Mouse (Mus musculus): ENCODE data around the gene Irx3. TPM values are rescaled to one million over a fixed set of nuclear protein-coding genes. Genes with fewer than 3 reads are reported as not detected.

The Irx3 gene
- polyA plus RNA-seq, 1 experiment, result not detected

GRCm38 (mm10) chr8:91821976-91822375 is 20.1 kb upstream of the Irx3 start:
- Histone ChIP-seq H3K27ac (ENCODE audit: insufficient read depth, low read depth, low read length) (no peak overlapping the region), H3K4me1 (ENCODE audit: control insufficient read depth, insufficient read depth, low read length) (no peaks in the 10 kb centered on the region), H3K4me3 (ENCODE audit: insufficient read depth, low read length) (no peak overlapping the region)
- TF ChIP-seq CTCF (IDR thresholded peaks at IDR 0.05; ENCODE audit: low read depth, low read length), result no peak
- no peak for TF ChIP-seq POLR2A (IDR thresholded peaks at IDR 0.05; ENCODE audit: borderline replicate concordance, low read depth, low read length)

GRCm38 (mm10) chr8:91819778-91820177 is 17.9 kb upstream of the Irx3 start:
- no peak for TF ChIP-seq CTCF (IDR thresholded peaks at IDR 0.05; ENCODE audit: low read depth, low read length)
- TF ChIP-seq POLR2A (IDR thresholded peaks at IDR 0.05; ENCODE audit: borderline replicate concordance, low read depth, low read length), result no peak
- no peak overlapping the region for H3K4me3 ChIP-seq (ENCODE audit: insufficient read depth, low read length)
- H3K27ac ChIP-seq (ENCODE audit: insufficient read depth, low read depth, low read length), result no peak overlapping the region
- H3K4me1 ChIP-seq (ENCODE audit: control insufficient read depth, insufficient read depth, low read length), result no peaks in the 10 kb centered on the region

GRCm38 (mm10) chr8:91818784-91819183 is 16.9 kb upstream of the Irx3 start:
- TF ChIP-seq CTCF (IDR thresholded peaks at IDR 0.05; ENCODE audit: low read depth, low read length) (no peak), POLR2A (IDR thresholded peaks at IDR 0.05; ENCODE audit: borderline replicate concordance, low read depth, low read length) (no peak)
- Histone ChIP-seq H3K4me3 (ENCODE audit: insufficient read depth, low read length) (no peak overlapping the region), H3K27ac (ENCODE audit: insufficient read depth, low read depth, low read length) (no peak overlapping the region), H3K4me1 (ENCODE audit: control insufficient read depth, insufficient read depth, low read length) (no peaks in the 10 kb centered on the region)

- H3K27ac ChIP-seq (ENCODE audit: insufficient read depth, low read depth, low read length), result no peak overlapping the region
- TF ChIP-seq POLR2A (IDR thresholded peaks at IDR 0.05; ENCODE audit: borderline replicate concordance, low read depth, low read length) (no peak), CTCF (IDR thresholded peaks at IDR 0.05; ENCODE audit: low read depth, low read length) (no peak)
Observed at GRCm38 (mm10) chr8:91814106-91814505, 12.2 kb upstream of the Irx3 start.

GRCm38 (mm10) chr8:91806720-91807241 is 4.9 kb upstream of the Irx3 start:
- TF ChIP-seq POLR2A (IDR thresholded peaks at IDR 0.05; ENCODE audit: borderline replicate concordance, low read depth, low read length), result no peak
- TF ChIP-seq CTCF (IDR thresholded peaks at IDR 0.05; ENCODE audit: low read depth, low read length), result no peak
- H3K4me1 ChIP-seq (ENCODE audit: control insufficient read depth, insufficient read depth, low read length), result no peaks in the 10 kb centered on the region
- no peak overlapping the region for H3K4me3 ChIP-seq (ENCODE audit: insufficient read depth, low read length)
- no peak overlapping the region for H3K27ac ChIP-seq (ENCODE audit: insufficient read depth, low read depth, low read length)

More at GRCm38 (mm10) chr8:91814106-91814505, 12.2 kb upstream of the Irx3 start:
- Histone ChIP-seq H3K4me3 (ENCODE audit: insufficient read depth, low read length) (no peak overlapping the region), H3K4me1 (ENCODE audit: control insufficient read depth, insufficient read depth, low read length) (no peaks in the 10 kb centered on the region)

- Histone ChIP-seq H3K27ac (ENCODE audit: insufficient read depth, low read depth, low read length) (no peak overlapping the region), H3K4me3 (ENCODE audit: insufficient read depth, low read length) (no peak overlapping the region), H3K4me1 (ENCODE audit: control insufficient read depth, insufficient read depth, low read length) (no peaks in the 10 kb centered on the region)
- TF ChIP-seq POLR2A (IDR thresholded peaks at IDR 0.05; ENCODE audit: borderline replicate concordance, low read depth, low read length) (no peak), CTCF (IDR thresholded peaks at IDR 0.05; ENCODE audit: low read depth, low read length) (no peak)
Observed at GRCm38 (mm10) chr8:91806084-91806719, 4.3 kb upstream of the Irx3 start.

GRCm38 (mm10) chr8:91805254-91805671 is 3.4 kb upstream of the Irx3 start:
- Histone ChIP-seq H3K27ac (ENCODE audit: insufficient read depth, low read depth, low read length) (no peak overlapping the region), H3K4me3 (ENCODE audit: insufficient read depth, low read length) (peak overlapping the region; percentile 23), H3K4me1 (ENCODE audit: control insufficient read depth, insufficient read depth, low read length) (no peaks in the 10 kb centered on the region)
- no peak for TF ChIP-seq CTCF (IDR thresholded peaks at IDR 0.05; ENCODE audit: low read depth, low read length)
- no peak for TF ChIP-seq POLR2A (IDR thresholded peaks at IDR 0.05; ENCODE audit: borderline replicate concordance, low read depth, low read length)

- H3K27ac ChIP-seq (ENCODE audit: insufficient read depth, low read depth, low read length), result no peak overlapping the region
- no peaks in the 10 kb centered on the region for H3K4me1 ChIP-seq (ENCODE audit: control insufficient read depth, insufficient read depth, low read length)
- H3K4me3 ChIP-seq (ENCODE audit: insufficient read depth, low read length), result no peak overlapping the region
- no peak for TF ChIP-seq CTCF (IDR thresholded peaks at IDR 0.05; ENCODE audit: low read depth, low read length)
- no peak for TF ChIP-seq POLR2A (IDR thresholded peaks at IDR 0.05; ENCODE audit: borderline replicate concordance, low read depth, low read length)
Observed at GRCm38 (mm10) chr8:91804403-91805253, 2.8 kb upstream of the Irx3 start.

- TF ChIP-seq POLR2A (IDR thresholded peaks at IDR 0.05; ENCODE audit: borderline replicate concordance, low read depth, low read length) (no peak), CTCF (IDR thresholded peaks at IDR 0.05; ENCODE audit: low read depth, low read length) (no peak)
- no peak overlapping the region for H3K4me3 ChIP-seq (ENCODE audit: insufficient read depth, low read length)
- no peak overlapping the region for H3K27ac ChIP-seq (ENCODE audit: insufficient read depth, low read depth, low read length)
- no peaks in the 10 kb centered on the region for H3K4me1 ChIP-seq (ENCODE audit: control insufficient read depth, insufficient read depth, low read length)
Observed at GRCm38 (mm10) chr8:91803515-91804402, 1.9 kb upstream of the Irx3 start.

All from bone marrow macrophage, adult 2 months (primary cell).